Mouse (Mus musculus) MEL (cell line): ENCODE data around the gene Txn2. TPM values are rescaled to one million over a fixed set of nuclear protein-coding genes. Genes with fewer than 3 reads are reported as not detected.

Source experiments
- DNase-seq: peaks from one replicate; pipeline ENCODE4 v3.0.0; 2011; ENCODE audit warnings: low read depth, low spot score
- H3K27ac ChIP-seq: 2 replicates; pipeline ENCODE4 v1.5.1; 2012; ENCODE audit warnings: low read depth, mild to moderate bottlenecking, control low read depth, low read length, moderate library complexity; ENCODE audit not compliant: control insufficient read depth
- H3K27me3 ChIP-seq, 2 experiments: fragments of 150-350 bp in 1 of 2; sonication (generic) in 1 of 2; 2 replicates each; pipeline ENCODE4 v1.6.1; 2012; ENCODE audit warnings: low read length in 2 of 2, mild to moderate bottlenecking in 2 of 2, improper control_type of control experiment in 1 of 2, moderate library complexity in 1 of 2; ENCODE audit not compliant: insufficient read depth in 2 of 2, control insufficient read depth in 1 of 2
- H3K36me3 ChIP-seq, 2 experiments: 2 replicates each; pipeline ENCODE4 v1.6.1; 2012 to 2014; ENCODE audit warnings: low read length in 2 of 2, improper control_type of control experiment in 1 of 2, inconsistent platforms in 1 of 2, mild to moderate bottlenecking in 1 of 2; ENCODE audit not compliant: insufficient read depth in 2 of 2, control insufficient read depth in 1 of 2
- H3K4me1 ChIP-seq, 2 experiments: fragments of 150-350 bp in 1 of 2; sonication (generic) in 1 of 2; 2 replicates each; pipeline ENCODE4 v1.6.1; 2012; ENCODE audit warnings: low read length in 2 of 2, improper control_type of control experiment in 1 of 2, mild to moderate bottlenecking in 1 of 2; ENCODE audit not compliant: insufficient read depth in 2 of 2, control insufficient read depth in 1 of 2
- H3K4me3 ChIP-seq, 2 experiments: fragments of 150-350 bp in 1 of 2; sonication (generic) in 1 of 2; 2 replicates each; pipeline ENCODE4 v1.5.1; 2012; ENCODE audit warnings: low read depth in 2 of 2, low read length in 2 of 2, mild to moderate bottlenecking in 2 of 2, moderate library complexity in 2 of 2, control low read depth in 1 of 2, improper control_type of control experiment in 1 of 2; ENCODE audit not compliant: control insufficient read depth in 1 of 2, insufficient read depth in 1 of 2
- H3K79me2 ChIP-seq: 2 replicates; pipeline ENCODE4 v1.6.1; 2012; ENCODE audit warnings: mild to moderate bottlenecking, low read length, moderate library complexity; ENCODE audit not compliant: control insufficient read depth, poor library complexity, insufficient read depth
- H3K9ac ChIP-seq: 2 replicates; pipeline ENCODE4 v1.6.1; 2012; ENCODE audit warnings: low read depth, mild to moderate bottlenecking, control low read depth, low read length, moderate library complexity; ENCODE audit not compliant: control insufficient read depth, poor library complexity, severe bottlenecking
- H3K9me3 ChIP-seq: fragments of 150-350 bp; sonication (generic); replicated peaks from 2 replicates; pipeline ENCODE4 v1.6.1; 2012; ENCODE audit warnings: mild to moderate bottlenecking, low read length, improper control_type of control experiment, moderate library complexity; ENCODE audit not compliant: insufficient read depth
- BHLHE40 ChIP-seq: IDR thresholded peaks from 2 replicates; pipeline ENCODE4 v1.6.1; 2012; ENCODE audit warnings: low read depth, mild to moderate bottlenecking, inconsistent platforms, low read length, improper control_type of control experiment, borderline replicate concordance
- CHD1 ChIP-seq: IDR thresholded peaks from 2 replicates; pipeline ENCODE4 v1.6.1; 2012; ENCODE audit warnings: low read depth, mild to moderate bottlenecking, inconsistent platforms, low read length, improper control_type of control experiment
- ELF1 ChIP-seq: IDR thresholded peaks from 2 replicates; pipeline ENCODE4 v1.6.1; 2014; ENCODE audit warnings: low read depth, mild to moderate bottlenecking, inconsistent platforms, low read length, improper control_type of control experiment, moderate library complexity
- EP300 ChIP-seq, 2 experiments: IDR thresholded peaks; 2 replicates each; pipeline ENCODE4 v1.6.1; 2011; ENCODE audit warnings: improper control_type of control experiment in 2 of 2, low read length in 2 of 2, low read depth in 1 of 2, mild to moderate bottlenecking in 1 of 2
- ETS1 ChIP-seq: IDR thresholded peaks from 2 replicates; pipeline ENCODE4 v1.6.1; 2012; ENCODE audit warnings: low read depth, mild to moderate bottlenecking, inconsistent platforms, low read length, improper control_type of control experiment, moderate library complexity
- GATA1 ChIP-seq: IDR thresholded peaks from 2 replicates; pipeline ENCODE4 v1.6.1; 2011; ENCODE audit warnings: low read depth, low read length, improper control_type of control experiment
- HCFC1 ChIP-seq: IDR thresholded peaks from 2 replicates; pipeline ENCODE4 v1.6.1; 2012; ENCODE audit warnings: low read depth, mild to moderate bottlenecking, inconsistent platforms, low read length, improper control_type of control experiment, moderate library complexity
- MAFK ChIP-seq: IDR thresholded peaks from 2 replicates; pipeline ENCODE4 v1.6.1; 2011; ENCODE audit warnings: low read depth, mild to moderate bottlenecking, low read length, improper control_type of control experiment, borderline replicate concordance
- MAX ChIP-seq: IDR thresholded peaks from 2 replicates; pipeline ENCODE4 v1.6.1; 2011; ENCODE audit warnings: low read length, improper control_type of control experiment
- MEF2A ChIP-seq: IDR thresholded peaks from 2 replicates; pipeline ENCODE4 v1.6.1; 2014; ENCODE audit warnings: low read depth, mild to moderate bottlenecking, inconsistent platforms, low read length, improper control_type of control experiment; ENCODE audit not compliant: poor library complexity, insufficient replicate concordance, severe bottlenecking; ENCODE audit errors: extremely low read depth
- MYB ChIP-seq: IDR thresholded peaks from 2 replicates; pipeline ENCODE4 v1.6.1; 2011; ENCODE audit warnings: mild to moderate bottlenecking, low read depth, low read length, improper control_type of control experiment
- MYC ChIP-seq: IDR thresholded peaks from 2 replicates; pipeline ENCODE4 v1.6.1; 2011; ENCODE audit warnings: low read depth, mild to moderate bottlenecking, low read length, improper control_type of control experiment, moderate library complexity
- POLR2A ChIP-seq, 2 experiments: IDR thresholded peaks; 2 replicates each; pipeline ENCODE4 v1.6.1; 2011 to 2012; ENCODE audit warnings: low read length in 2 of 2, mild to moderate bottlenecking in 2 of 2, control low read depth in 1 of 2, improper control_type of control experiment in 1 of 2, low read depth in 1 of 2, moderate library complexity in 1 of 2; ENCODE audit not compliant: control insufficient read depth in 1 of 2, insufficient read depth in 1 of 2, poor library complexity in 1 of 2
- POLR2AphosphoS5 ChIP-seq: IDR thresholded peaks from 2 replicates; pipeline ENCODE4 v1.6.1; 2012; ENCODE audit warnings: low read depth, borderline replicate concordance, mild to moderate bottlenecking, inconsistent platforms, low read length, moderate library complexity, mixed read lengths
- SIN3A ChIP-seq: IDR thresholded peaks from 2 replicates; pipeline ENCODE4 v1.6.1; 2012; ENCODE audit warnings: low read length, improper control_type of control experiment, inconsistent platforms
- SMC3 ChIP-seq: IDR thresholded peaks from 2 replicates; pipeline ENCODE4 v1.6.1; 2011; ENCODE audit warnings: low read depth, low read length, improper control_type of control experiment
- TAL1 ChIP-seq: IDR thresholded peaks from 2 replicates; pipeline ENCODE4 v1.6.1; 2012; ENCODE audit warnings: mild to moderate bottlenecking, inconsistent platforms, low read length, moderate library complexity, mixed read lengths
- TCF12 ChIP-seq: IDR thresholded peaks from 2 replicates; pipeline ENCODE4 v1.6.1; 2014; ENCODE audit warnings: low read depth, mild to moderate bottlenecking, inconsistent platforms, low read length, improper control_type of control experiment, moderate library complexity
- UBTF ChIP-seq: IDR thresholded peaks from 2 replicates; pipeline ENCODE4 v1.6.1; 2012; ENCODE audit warnings: low read depth, mild to moderate bottlenecking, inconsistent platforms, low read length, improper control_type of control experiment, moderate library complexity, borderline replicate concordance; ENCODE audit not compliant: insufficient read depth
- USF1 ChIP-seq: IDR thresholded peaks from 2 replicates; pipeline ENCODE4 v1.6.1; 2014; ENCODE audit warnings: low read depth, mild to moderate bottlenecking, inconsistent platforms, low read length, improper control_type of control experiment, moderate library complexity
- ZC3H11A ChIP-seq: IDR thresholded peaks from 2 replicates; pipeline ENCODE4 v1.6.1; 2012; ENCODE audit warnings: low read depth, mild to moderate bottlenecking, inconsistent platforms, low read length, improper control_type of control experiment
- ZNF384 ChIP-seq: IDR thresholded peaks from 2 replicates; pipeline ENCODE4 v1.6.1; 2012; ENCODE audit warnings: low read depth, mild to moderate bottlenecking, inconsistent platforms, low read length, improper control_type of control experiment
- polyA plus RNA-seq, 2 experiments: library from polyadenylated mRNA; stranded (reverse) in 1 of 2; unstranded in 1 of 2; fragments of >175 nt in 1 of 2; fragments of >200 nt in 1 of 2; gene quantifications; 2 replicates each; pipeline versions ENCODE4 v1.2.1 to v1.2.4; 2012; ENCODE audit warnings: low replicate concordance in 2 of 2, low read depth in 1 of 2; ENCODE audit not compliant: insufficient read length in 2 of 2, insufficient read depth in 1 of 2, missing spikeins in 1 of 2
- total RNA-seq: library from RNA; depleted of rRNA; stranded (reverse); fragments of 300-350 nt; gene quantifications from 2 replicates; pipeline ENCODE4 v1.2.3, GENCODE M21; 2012

Txn2 gene
- total and polyA plus RNA-seq, 3 experiments: 114 to 416 (median 207) TPM

DNA sequence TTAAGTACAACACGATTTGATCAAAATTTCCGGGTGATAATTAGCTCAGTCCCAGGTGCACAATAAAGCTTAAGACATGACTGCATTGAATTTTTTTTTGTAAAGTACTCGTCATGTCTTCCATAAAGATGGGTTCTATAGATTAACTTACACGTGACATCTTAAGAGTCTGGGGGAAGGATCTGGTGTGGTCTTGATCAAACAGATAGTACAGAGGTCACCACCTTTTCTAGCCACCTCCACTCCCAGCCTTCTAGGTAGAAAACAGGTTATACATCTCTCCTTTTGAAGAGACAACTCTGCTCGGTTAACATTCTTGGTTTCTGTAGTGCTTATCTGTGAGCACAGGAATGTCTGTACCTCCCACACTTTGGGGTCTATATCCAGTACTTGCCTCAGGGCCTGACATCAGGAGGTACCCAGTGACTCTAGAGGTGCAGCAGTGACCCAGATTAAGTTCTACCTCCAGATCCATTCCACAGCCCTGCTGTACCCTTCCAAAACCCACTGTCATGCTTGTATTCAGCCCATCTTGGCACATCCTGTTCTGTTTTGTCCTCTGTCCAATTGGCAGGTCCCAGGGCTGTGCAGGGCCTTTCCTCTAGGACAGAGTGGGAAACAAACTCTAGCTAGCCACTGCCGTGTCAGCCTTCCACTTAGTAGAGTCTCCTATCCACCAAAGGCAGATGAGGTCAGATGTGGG lies 2.3 kb upstream of the Txn2 start:
- peak overlapping the region; percentile 50 to 77 for H3K4me3 ChIP-seq
- H3K9ac ChIP-seq: peak overlapping the region; percentile 82
- TF ChIP-seq USF1 (peak; percentile 54), MAFK (no peak), HCFC1 (no peak), MYC (0 out of 2 replicates have a peak, but pooled peaks have one; percentile 21), UBTF (no peak), MAX (0 out of 2 replicates have a peak, but pooled peaks have one; percentile 13), MYB (no peak), ELF1 (no peak), POLR2A (IDR thresholded peaks at IDR 0.05; ENCODE audit: control insufficient read depth in 1 of 2, insufficient read depth in 1 of 2, low read depth in 1 of 2, low read length in 2 of 2, poor library complexity in 1 of 2) (no peak; a peak in 1 of 4 replicates), SMC3 (no peak), MEF2A (no peak), ETS1 (0 out of 2 replicates have a peak, but pooled peaks have one; percentile 6), CHD1 (no peak), ZC3H11A (no peak), TCF12 (0 out of 2 replicates have a peak, but pooled peaks have one; percentile 44), POLR2AphosphoS5 (no peak), BHLHE40 (peak; percentile 38; the same call in 1 of the 2 replicates), TAL1 (peak; percentile 13; the same call in 1 of the 2 replicates), SIN3A (no peak), ZNF384 (peak; percentile 70), GATA1 (peak; percentile 60; the same call in 1 of the 2 replicates), EP300 (IDR thresholded peaks at IDR 0.05; ENCODE audit: low read depth in 1 of 2, low read length in 2 of 2) (peak in 1 of 2 experiments; percentile 50; a peak in 1 of 4 replicates)
- TF ChIP-seq, all 39 proteins: peak for 10
- peaks cover 3 to 28% of the 10 kb centered on the region in 2 experiments; a peak in 3 of 4 replicates for H3K36me3 ChIP-seq
- peak overlapping the region; percentile 91 for H3K27ac ChIP-seq
- H3K79me2 ChIP-seq: peaks cover 30% of the 10 kb centered on the region
- no peaks in the 10 kb centered on the region for H3K27me3 ChIP-seq
- peaks cover 2 to 36% of the 10 kb centered on the region in 2 experiments for H3K4me1 ChIP-seq
- DNase-seq: peak; percentile 59
- H3K9me3 ChIP-seq: no peaks in the 10 kb centered on the region
